Mouse (Mus musculus): ENCODE results near the gene Nudt15. TPM values are rescaled to one million over a fixed set of nuclear protein-coding genes. Genes with fewer than 3 reads are reported as not detected.

The Nudt15 gene
- 2.4 and 3.1 TPM in 2 replicates for polyA plus RNA-seq (2021; fragmentation: Nextera tagmentation)
- long read RNA-seq, experiment 1, partial matches to known transcripts, result 31 of 34 reads
- long read RNA-seq, experiment 1, other reads (novel, unspliced or antisense), result 3 of 34 reads
- long read RNA-seq, experiment 2, partial matches to known transcripts, result 6 of 7 reads
- long read RNA-seq, experiment 2, other reads (novel, unspliced or antisense), result 1 of 7 reads

GRCm38 (mm10) chr14:73548051-73548450 is at the start of gene Nudt15:
Gene Nudt15 (minus strand): TSS chr14:73548242.

GRCm38 (mm10) chr14:73524766-73525448 is 23.1 kb downstream of the Nudt15 start, which contains the start of gene Sucla2:
Gene Sucla2 (plus strand): TSS chr14:73525319.

GRCm38 (mm10) chr14:73509765-73510423 is 38.1 kb downstream of the Nudt15 start, which contains the start of gene Med4:
Gene Med4 (plus strand): TSS chr14:73510025.

Other genes starting within 250 kb of the Nudt15 start
- 7.6 and 12.9 TPM in 2 replicates for gene Rb1, start 222.4 kb downstream of the Nudt15 start, polyA plus RNA-seq (2021; fragmentation: Nextera tagmentation)
- 1,369 and 1,723 TPM in 2 replicates for gene Itm2b, start 163.0 kb downstream of the Nudt15 start, polyA plus RNA-seq (2021; fragmentation: Nextera tagmentation)
- 26.0 and 34.0 TPM in 2 replicates for gene Med4, start 38.2 kb downstream of the Nudt15 start, polyA plus RNA-seq (2021; fragmentation: Nextera tagmentation)
- gene Sucla2, start 22.9 kb downstream of the Nudt15 start, polyA plus RNA-seq (2021; fragmentation: Nextera tagmentation), result 194 and 225 TPM in 2 replicates
- not detected in 2 replicates for gene Gm21750, start 113.0 kb upstream of the Nudt15 start, polyA plus RNA-seq (2021; fragmentation: Nextera tagmentation)

Data from left cerebral cortex, adult 6 months (tissue).